Mouse (Mus musculus): ENCODE data around the gene Ptbp1.
A peak's percentile ranks its signal among the peaks of the same experiment; 100 is the strongest.

Gene Ptbp1

DNA sequence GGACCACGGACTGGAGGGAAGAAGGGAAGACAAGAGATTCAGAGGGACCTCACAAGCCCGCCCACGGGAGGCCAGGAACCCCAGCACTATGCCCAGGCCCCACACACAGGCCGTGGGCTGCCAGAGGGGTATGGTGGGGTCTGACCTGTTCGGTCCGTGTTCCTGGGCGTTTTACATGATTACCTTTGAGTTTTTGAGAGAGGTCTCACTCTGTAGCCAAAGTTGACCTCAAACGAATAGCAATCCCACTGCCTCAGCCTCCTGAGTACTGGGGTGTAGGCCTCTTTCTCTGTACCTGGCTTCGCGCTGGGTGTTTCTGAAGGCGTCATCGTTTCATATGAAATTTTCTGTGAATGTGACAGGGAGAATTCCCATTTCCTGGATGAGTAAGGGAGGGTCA is 32.5 kb upstream of the Ptbp1 start:
- Histone ChIP-seq H3K36me3 (ENCODE audit: control insufficient read depth, insufficient read depth, low read length, poor library complexity, severe bottlenecking) (no peaks in the 10 kb centered on the region), H3K27me3 (ENCODE audit: control insufficient read depth, insufficient read depth, low read length, poor library complexity, severe bottlenecking) (no peaks in the 10 kb centered on the region)
- no peak for DNase-seq (ENCODE audit: low read depth, low spot score)

DNA sequence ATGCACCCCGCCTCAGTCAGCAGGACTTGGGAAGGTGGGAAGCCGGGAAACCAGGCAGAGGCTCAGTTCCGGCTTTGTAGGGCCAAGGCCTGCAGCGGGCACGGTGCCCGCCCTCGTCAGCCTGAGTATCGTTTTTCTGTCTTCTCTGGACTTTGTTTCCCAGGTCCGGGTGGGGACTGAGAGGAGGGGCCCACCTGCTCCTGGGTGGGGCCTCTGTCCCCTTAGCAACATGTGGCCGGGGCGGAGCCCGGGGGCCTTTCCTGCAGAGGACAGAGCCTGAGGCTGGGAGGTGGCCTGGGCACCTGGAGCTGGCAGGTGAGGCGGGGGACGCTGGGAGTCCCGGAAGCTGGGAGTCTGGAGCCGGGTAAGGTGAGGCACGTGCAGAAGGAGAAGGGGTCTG is 31.9 kb upstream of the Ptbp1 start:
- DNase-seq (ENCODE audit: low read depth, low spot score): no peak
- Histone ChIP-seq H3K27me3 (ENCODE audit: control insufficient read depth, insufficient read depth, low read length, poor library complexity, severe bottlenecking) (no peaks in the 10 kb centered on the region), H3K36me3 (ENCODE audit: control insufficient read depth, insufficient read depth, low read length, poor library complexity, severe bottlenecking) (no peaks in the 10 kb centered on the region)

DNA sequence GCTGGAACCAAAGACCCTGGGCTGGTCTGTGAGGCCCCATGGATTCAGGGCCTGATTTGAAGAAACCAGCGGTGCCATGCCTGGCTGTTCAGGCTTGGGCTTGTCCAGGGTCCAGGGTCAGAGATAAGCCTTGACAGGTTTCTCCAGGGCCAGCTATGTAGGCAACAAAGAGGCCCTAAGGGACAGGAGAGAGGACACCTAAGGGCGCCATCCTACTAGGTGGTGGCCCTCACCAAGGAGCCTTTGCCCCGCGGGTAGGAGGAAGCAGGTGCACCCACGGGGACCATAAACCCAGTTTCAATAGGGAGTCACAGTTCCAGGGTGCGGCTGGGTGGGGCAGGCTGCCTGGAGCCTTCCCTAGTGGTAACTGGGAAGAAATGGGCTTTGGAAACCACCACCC is 31.2 kb upstream of the Ptbp1 start:
- H3K36me3 ChIP-seq (ENCODE audit: control insufficient read depth, insufficient read depth, low read length, poor library complexity, severe bottlenecking): no peaks in the 10 kb centered on the region
- no peaks in the 10 kb centered on the region for H3K27me3 ChIP-seq (ENCODE audit: control insufficient read depth, insufficient read depth, low read length, poor library complexity, severe bottlenecking)
- no peak for DNase-seq (ENCODE audit: low read depth, low spot score)

DNA sequence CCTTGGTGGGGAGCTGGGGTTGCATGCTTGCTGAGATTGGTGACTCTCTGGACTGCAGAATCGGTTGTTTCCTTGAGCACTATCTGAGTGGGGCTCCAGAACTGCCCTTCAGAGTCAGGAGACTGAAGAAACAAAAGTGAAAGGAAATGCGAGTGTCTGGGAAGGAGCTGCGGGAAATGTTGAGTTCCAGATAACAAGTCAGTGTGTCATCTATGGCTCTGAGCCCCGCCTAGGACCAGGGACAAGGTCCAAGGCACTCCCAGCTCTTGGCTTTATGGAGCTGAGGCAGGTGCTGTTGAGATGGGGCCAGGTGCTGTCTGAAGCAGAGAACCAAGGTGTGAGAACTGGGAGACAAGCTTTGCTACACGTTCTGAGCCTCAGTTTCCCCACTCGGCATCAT is 29.8 kb upstream of the Ptbp1 start:
- no peak for DNase-seq (ENCODE audit: low read depth, low spot score)
- Histone ChIP-seq H3K36me3 (ENCODE audit: control insufficient read depth, insufficient read depth, low read length, poor library complexity, severe bottlenecking) (no peaks in the 10 kb centered on the region), H3K27me3 (ENCODE audit: control insufficient read depth, insufficient read depth, low read length, poor library complexity, severe bottlenecking) (no peaks in the 10 kb centered on the region)

DNA sequence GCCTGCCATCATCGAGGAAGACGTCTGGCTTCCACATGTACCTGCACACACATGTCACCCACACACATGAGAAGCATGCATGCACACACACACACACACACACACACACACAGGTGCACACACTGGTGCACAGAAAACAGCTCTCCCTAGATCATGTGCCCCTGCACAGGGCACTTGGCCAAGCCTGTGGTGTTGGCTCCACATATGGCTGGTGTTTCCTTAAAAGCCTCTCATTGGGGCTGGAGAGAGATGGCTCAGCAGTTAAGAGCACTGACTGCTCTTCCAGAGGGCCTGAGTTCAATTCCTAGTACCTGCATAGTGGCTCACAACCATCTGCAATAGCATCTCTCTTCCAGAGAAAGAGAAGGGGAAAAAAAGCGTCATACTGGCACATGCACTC is 22.6 kb upstream of the Ptbp1 start:
- Histone ChIP-seq H3K27me3 (ENCODE audit: control insufficient read depth, insufficient read depth, low read length, poor library complexity, severe bottlenecking) (no peaks in the 10 kb centered on the region), H3K36me3 (ENCODE audit: control insufficient read depth, insufficient read depth, low read length, poor library complexity, severe bottlenecking) (no peaks in the 10 kb centered on the region)
- DNase-seq (ENCODE audit: low read depth, low spot score): no peak

DNA sequence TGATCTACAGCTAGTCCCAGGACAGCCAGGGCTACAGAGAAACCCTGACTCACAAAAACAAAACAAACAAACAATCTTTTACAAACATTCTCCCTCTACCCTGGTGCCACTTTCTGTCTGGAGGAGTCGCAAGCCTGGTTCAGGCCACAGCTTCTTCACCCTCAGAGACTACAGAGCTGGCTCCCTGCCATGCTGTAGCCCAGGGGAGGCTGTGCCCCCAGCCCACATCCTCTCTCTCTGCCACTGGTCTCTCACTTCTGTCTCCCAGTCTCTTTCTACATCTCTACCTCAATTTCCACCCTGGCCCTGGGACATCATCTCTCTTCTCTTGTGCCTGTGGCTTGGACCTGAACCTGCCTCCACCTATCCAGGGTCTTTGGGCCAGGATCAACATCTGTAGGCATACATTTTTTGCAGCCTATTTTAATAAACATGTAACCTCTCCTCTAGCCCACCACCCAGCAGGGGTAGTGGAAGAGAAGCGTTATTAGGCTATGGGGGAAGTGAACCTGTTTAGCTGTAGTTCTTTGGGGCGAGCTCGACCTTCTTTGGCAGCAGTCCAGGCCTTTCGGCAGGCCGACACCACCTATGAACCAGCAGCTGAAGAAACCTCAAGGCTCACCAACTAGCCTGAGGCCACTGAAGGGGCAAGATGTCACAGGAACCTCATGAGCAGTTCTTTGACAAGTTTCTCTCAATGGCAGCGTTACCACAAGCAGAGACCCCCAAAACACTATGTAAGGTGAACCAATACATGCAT is 22.0 kb upstream of the Ptbp1 start:
- H3K27me3 ChIP-seq (ENCODE audit: control insufficient read depth, insufficient read depth, low read length, poor library complexity, severe bottlenecking): no peaks in the 10 kb centered on the region
- no peak for DNase-seq (ENCODE audit: low read depth, low spot score)
- no peaks in the 10 kb centered on the region for H3K36me3 ChIP-seq (ENCODE audit: control insufficient read depth, insufficient read depth, low read length, poor library complexity, severe bottlenecking)

DNA sequence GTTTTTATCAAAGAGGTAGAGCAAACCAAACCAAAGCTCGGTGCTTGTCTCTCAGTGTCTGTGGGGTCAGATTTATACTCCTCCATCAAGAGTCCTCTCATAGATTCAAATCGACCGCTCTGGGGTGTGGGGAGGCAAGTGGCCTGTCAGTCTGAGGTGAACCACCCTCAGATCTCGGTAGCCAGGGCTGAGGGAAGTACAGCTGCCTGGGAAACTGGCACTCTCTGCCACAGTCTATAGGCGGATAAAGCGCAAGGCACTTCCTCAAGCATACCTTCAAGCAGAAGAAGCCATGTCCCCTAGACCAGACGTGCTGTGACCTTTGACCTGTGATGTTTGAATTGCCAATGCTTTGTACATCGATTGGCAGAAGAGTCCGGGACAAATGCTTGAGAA is 21.4 kb upstream of the Ptbp1 start:
- H3K27me3 ChIP-seq (ENCODE audit: control insufficient read depth, insufficient read depth, low read length, poor library complexity, severe bottlenecking): no peaks in the 10 kb centered on the region
- no peaks in the 10 kb centered on the region for H3K36me3 ChIP-seq (ENCODE audit: control insufficient read depth, insufficient read depth, low read length, poor library complexity, severe bottlenecking)
- DNase-seq (ENCODE audit: low read depth, low spot score): no peak

DNA sequence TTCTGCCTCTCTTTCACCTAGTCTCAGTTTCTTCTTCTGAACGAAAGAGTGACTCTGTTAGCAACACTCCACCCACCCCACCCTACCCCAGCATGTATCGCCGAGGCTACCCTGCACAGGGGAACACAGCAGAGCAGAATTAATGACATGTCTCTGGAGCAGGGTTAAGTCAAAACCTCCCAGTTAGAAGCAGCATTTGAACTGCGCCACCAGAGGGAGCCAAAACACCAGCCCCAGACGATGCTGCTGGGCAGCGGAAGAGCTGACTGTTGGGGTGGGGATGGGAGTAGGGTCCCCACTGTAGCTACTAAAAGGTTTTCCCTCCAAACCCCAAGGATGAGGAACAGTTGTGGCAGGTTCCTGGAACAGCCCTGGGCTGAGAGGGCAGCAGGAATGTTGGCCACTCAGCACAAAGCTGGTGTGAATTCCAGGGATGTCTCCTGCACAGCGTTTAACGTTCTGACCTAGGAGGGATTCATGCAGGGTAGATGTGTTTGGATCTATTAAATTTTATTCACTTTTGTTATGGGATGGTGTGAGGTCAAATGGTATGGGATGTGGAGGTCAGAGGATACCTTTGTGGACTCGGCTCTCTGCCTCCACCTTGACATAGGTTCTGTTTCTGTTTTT is 19.3 kb upstream of the Ptbp1 start:
- peak; percentile 88 for DNase-seq (ENCODE audit: low read depth, low spot score)
- H3K36me3 ChIP-seq (ENCODE audit: control insufficient read depth, insufficient read depth, low read length, poor library complexity, severe bottlenecking): no peaks in the 10 kb centered on the region
- H3K27me3 ChIP-seq (ENCODE audit: control insufficient read depth, insufficient read depth, low read length, poor library complexity, severe bottlenecking): no peaks in the 10 kb centered on the region

DNA sequence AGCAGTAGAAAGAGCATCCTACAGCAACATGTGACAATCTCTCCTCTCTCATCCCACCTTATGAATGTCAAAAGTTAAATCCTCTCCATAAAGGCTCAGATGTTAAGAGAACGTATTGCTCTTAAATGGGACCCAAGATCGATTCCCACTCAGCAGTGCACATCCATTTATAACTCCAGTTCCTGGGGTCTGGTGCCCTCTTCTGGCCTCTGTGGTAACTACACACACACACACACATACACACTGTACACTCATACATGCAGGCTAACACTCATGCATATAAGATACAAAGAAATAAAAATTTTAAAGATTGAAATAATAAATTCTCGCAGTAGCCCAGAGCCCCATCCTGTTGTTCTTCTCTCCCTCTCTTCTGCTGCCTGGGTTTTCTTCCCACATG is 17.3 kb upstream of the Ptbp1 start:
- peak; percentile 23 for DNase-seq (ENCODE audit: low read depth, low spot score)
- H3K27me3 ChIP-seq (ENCODE audit: control insufficient read depth, insufficient read depth, low read length, poor library complexity, severe bottlenecking): no peaks in the 10 kb centered on the region

DNA sequence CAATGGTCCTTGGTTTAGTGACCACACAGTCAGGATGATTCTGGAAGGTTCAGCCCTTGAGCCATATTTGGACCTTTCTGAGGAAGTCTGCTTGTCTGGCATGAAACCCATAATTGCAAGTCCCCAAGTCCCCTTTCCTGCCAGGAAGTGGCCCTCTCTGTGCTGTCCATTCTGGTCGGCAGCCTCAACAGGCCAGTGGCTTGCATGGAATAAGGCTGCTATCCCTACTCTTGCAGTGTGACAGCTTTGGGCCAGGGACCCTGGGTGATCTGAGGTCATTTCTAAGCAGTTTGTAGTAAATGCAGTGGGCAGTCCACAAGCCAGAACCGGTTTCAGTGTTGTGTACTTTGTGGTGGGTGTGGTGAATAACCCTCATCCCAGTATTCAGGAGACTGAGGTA is 16.1 kb upstream of the Ptbp1 start:
- no peaks in the 10 kb centered on the region for H3K36me3 ChIP-seq (ENCODE audit: control insufficient read depth, insufficient read depth, low read length, poor library complexity, severe bottlenecking)
- no peaks in the 10 kb centered on the region for H3K27me3 ChIP-seq (ENCODE audit: control insufficient read depth, insufficient read depth, low read length, poor library complexity, severe bottlenecking)
- no peak for DNase-seq (ENCODE audit: low read depth, low spot score)

More for the DNA sequence above, 17.3 kb upstream of the Ptbp1 start:
- no peaks in the 10 kb centered on the region for H3K36me3 ChIP-seq (ENCODE audit: control insufficient read depth, insufficient read depth, low read length, poor library complexity, severe bottlenecking)

DNA sequence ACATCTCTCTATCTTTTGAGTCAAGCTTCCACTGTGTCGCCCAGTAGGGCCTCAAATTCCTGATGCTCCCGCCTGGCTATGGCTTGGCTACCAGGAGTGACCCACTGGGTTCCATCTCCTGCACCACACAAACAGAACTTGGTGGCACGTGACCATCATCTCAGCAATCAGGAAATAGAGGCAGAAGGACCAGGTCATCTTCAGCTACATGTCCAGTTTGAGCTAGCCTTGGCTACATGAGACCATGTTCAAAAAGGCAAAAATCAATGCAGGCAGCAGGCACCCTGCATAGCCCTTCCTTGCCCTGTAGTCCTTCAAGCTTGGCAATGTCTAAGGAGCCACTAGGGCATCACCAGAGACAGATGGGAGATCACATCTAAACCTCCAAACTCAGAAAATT is 14.1 kb upstream of the Ptbp1 start:
- H3K36me3 ChIP-seq (ENCODE audit: control insufficient read depth, insufficient read depth, low read length, poor library complexity, severe bottlenecking): no peaks in the 10 kb centered on the region
- H3K27me3 ChIP-seq (ENCODE audit: control insufficient read depth, insufficient read depth, low read length, poor library complexity, severe bottlenecking): no peaks in the 10 kb centered on the region
- DNase-seq (ENCODE audit: low read depth, low spot score): no peak

DNA sequence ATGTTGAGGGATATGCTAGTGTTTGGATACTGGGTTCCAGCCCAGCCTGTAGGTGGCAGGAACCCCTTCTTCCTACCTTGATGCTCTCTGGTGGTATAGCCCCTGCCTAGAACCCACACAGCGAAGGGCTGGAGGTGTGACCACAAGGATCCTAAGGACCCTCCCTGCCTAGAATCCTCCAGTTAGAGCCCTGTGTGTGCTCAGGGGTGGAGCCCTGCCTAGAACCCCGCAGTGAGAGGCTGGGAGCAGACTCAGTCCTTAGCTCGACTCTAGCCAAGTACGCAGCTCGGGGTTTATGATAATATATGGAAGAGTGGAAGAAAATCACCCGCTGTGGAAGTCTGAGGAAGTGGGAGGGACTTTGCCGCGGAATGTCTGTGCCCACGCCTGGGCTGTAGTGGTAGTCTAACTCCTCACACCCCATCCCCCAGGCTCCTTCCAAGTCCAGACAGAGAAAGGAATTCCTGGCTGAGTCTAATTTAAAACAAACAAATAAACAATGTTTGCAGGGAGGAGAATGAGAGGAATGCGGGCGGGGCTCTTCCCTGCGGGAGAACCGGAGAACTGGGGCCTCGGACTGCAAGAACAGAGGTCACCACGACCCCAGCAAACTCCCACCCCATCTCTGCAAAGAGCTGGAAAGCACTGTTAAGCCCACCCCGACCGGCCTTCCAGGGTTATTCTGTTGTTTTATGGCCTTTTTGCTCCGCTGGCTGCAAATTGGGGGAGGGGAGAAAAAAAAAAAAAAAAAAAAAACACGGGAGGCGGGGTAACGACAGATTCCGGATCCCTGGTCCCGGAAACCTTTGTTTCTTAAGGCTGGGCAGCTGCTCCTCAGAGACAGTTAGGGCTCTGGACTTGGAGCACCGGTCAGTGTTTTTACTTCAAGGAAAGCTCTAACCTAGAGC is 13.3 kb upstream of the Ptbp1 start:
- no peaks in the 10 kb centered on the region for H3K36me3 ChIP-seq (ENCODE audit: control insufficient read depth, insufficient read depth, low read length, poor library complexity, severe bottlenecking)
- DNase-seq (ENCODE audit: low read depth, low spot score): no peak
- no peaks in the 10 kb centered on the region for H3K27me3 ChIP-seq (ENCODE audit: control insufficient read depth, insufficient read depth, low read length, poor library complexity, severe bottlenecking)

DNA sequence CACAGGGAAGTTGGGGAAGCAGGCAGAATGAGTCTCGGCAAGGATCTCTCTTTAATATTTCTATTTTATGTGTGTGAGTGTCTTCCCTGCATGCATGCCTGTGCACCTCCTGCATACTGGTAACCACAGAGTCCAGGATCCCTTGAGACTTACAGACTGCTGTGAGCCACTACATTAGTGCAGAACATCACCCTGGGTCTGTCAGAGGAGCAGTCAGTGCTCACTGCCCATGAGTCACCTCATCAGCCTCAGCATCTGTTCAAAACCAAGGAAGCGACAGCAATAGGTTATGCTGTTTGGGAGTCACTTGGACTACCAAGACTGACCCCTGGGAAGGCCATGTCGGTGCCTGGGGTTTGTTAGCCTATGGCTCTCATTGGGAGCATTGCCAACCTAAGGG is 11.9 kb upstream of the Ptbp1 start:
- Histone ChIP-seq H3K36me3 (ENCODE audit: control insufficient read depth, insufficient read depth, low read length, poor library complexity, severe bottlenecking) (no peaks in the 10 kb centered on the region), H3K27me3 (ENCODE audit: control insufficient read depth, insufficient read depth, low read length, poor library complexity, severe bottlenecking) (no peaks in the 10 kb centered on the region)
- DNase-seq (ENCODE audit: low read depth, low spot score): no peak

DNA sequence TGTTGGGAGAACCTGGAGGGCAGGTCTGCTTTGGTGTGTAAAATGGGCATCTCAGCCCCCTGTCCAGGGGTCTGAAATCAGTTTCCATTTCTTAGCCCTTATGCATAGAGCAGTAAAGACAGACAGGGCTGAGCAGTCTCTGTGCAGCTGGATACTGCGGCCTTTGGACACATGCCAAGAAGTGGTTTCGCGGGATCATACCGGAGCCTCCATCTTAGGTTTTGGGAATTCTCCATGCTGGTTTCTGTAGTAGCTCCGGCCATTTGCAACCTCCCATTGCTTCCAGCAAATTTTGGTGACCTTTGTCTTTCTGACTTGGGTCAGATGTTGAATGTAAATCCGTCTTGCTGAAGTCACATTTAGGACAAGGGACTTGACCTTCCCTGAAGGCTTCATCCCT is 10.8 kb upstream of the Ptbp1 start:
- DNase-seq (ENCODE audit: low read depth, low spot score): no peak
- H3K27me3 ChIP-seq (ENCODE audit: control insufficient read depth, insufficient read depth, low read length, poor library complexity, severe bottlenecking): no peaks in the 10 kb centered on the region
- no peaks in the 10 kb centered on the region for H3K36me3 ChIP-seq (ENCODE audit: control insufficient read depth, insufficient read depth, low read length, poor library complexity, severe bottlenecking)

DNA sequence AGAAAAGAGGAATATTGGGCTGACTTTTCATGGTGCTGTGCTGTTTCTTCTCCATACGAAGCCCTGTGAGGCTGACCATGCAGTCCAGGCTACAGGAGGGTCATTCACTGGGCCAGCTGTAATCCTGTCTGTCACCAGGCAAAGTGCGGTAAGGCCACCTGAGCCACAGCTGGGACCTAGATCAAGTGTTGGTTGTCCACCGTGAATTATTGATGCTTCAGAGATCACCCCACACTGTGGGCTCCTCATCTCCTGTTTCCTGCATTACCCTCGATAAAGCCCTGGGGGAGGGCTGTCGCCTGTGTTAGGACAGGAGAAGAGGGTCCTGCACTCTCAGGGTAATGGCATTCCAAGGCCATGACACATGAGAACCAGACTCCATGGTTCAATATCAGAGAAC is 7.7 kb upstream of the Ptbp1 start:
- no peaks in the 10 kb centered on the region for H3K36me3 ChIP-seq (ENCODE audit: control insufficient read depth, insufficient read depth, low read length, poor library complexity, severe bottlenecking)
- no peak for DNase-seq (ENCODE audit: low read depth, low spot score)
- no peaks in the 10 kb centered on the region for H3K27me3 ChIP-seq (ENCODE audit: control insufficient read depth, insufficient read depth, low read length, poor library complexity, severe bottlenecking)

Data from splenic B cell, adult 2 months (primary cell).